Mouse (Mus musculus) megakaryocyte, embryonic 14.5 days (primary cell): ENCODE results near the gene Tle6.

ENCODE experiments used
- FLI1 ChIP-seq: IDR thresholded peaks from 2 replicates; pipeline ENCODE4 v1.6.1; 2012; ENCODE audit warnings: low read length, inconsistent platforms, mixed read lengths
- GATA1 ChIP-seq: IDR thresholded peaks from 3 replicates; pipeline ENCODE4 v1.6.1; 2012; ENCODE audit warnings: mixed read lengths, low read length, inconsistent platforms, borderline replicate concordance

DNA sequence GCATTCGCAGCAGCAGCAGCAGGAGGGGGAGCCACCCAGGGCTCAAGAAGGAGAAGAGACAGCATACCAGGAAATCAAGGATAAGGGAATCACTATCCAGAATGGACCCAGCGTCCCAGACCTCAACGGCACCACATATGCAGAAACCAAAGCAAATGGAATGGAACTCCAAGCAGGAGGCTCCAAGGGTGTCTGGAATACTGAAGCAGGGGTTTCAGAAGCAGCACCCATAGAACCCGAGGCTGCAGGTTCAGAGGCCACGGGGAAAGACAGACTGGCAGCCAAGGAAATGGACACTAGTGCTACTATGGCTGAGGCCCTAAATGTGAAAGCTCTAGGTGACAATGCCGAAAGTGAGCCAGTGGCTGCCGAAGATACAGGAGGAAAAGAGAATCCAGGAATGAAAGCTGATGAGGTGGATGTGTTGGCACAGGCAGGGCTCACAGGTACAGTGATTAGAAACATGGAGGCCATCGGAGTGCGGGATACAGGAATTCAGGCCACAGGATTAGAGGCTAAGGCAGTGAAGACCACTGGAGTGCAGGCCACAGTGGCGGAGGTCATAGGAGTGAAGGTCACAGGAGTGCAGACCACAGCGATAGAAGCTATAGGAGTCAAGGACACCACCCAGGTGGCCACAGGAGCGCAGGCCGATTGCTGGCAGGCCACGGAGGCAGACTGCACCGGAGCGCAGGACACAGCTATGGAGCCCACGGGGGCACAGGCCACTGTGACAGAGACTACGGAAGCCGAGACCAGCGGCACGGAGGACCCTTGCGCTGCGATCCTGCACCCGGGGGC lies 42.0 kb upstream of the Tle6 start:
- TF ChIP-seq GATA1 (no peak), FLI1 (no peak)
